Mouse (Mus musculus): ENCODE measurements around the gene Stard5.

Gene Stard5

DNA sequence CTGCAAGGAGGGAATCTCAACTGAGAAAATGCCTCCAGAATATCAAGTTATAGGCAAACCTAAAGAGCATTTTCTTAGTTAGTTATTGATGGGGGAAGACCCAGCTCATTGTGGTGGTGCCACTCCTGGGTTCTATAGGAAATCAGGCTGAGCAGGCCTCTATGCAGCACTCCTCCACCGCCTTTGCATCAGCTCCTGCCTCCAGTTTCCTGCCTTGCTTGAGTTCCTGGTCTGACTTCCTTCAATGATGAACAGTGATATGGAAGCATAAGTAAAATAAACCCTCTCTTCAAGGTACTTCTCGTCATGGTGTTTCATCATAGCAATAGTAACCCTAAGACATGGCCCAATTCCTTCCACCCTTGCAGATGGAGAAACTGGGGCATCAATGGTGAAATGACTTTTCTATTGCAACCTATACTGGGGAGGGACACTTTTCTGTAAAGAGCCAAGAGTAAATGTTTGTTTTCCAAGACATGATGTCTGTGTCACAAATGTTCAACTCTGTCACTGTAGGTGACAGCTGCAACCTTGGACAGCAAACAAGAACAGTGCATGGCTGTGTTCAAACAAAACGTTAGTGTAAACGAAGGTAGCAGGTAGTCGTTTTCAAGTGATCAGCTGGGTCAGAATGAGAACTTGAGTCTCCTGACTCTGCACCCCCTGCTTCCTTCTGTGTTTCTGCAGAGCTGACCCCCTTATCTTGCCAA, 36.3 kb downstream of the Stard5 start:
- DNase-seq, result no peak

DNA sequence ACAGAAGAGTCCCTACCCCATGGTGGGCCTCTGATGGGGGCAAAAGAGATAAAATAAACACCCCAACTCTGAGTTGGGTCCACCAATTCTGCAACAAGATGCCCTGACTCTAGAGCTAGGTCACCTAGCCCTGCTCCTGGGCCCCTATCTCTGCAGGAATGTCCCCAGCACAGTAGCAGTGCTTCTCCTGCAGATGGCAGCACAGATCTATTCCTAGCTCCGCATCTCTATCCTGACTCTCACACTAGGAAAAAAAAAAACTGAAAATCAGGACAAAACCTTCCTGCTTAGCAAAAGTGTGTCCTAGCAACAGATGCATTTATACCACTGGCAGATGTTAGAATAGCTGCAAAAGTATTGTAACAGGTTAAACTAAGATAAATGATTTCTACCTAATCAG, 37.0 kb downstream of the Stard5 start:
- DNase-seq, result peak; percentile 73

DNA sequence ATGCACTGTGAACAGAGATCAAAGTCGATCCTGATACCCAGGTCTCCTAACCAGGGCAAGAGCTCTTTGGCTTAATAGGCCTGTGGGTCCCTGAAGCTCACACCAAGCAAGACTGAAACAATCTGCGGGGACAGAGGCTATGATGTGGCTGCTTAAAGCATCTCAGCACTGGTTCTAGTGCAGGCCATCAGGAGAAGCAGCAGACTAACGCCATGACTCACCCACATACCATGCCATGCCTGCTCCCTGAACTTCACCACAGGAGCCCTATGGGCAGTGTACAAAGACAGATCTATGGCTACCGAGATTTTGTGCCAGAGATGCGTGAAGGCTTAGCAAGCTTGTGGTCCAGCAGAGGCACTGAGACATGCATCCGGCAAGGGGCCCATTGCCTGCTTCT, 39.8 kb downstream of the Stard5 start:
- no peak for DNase-seq

DNA sequence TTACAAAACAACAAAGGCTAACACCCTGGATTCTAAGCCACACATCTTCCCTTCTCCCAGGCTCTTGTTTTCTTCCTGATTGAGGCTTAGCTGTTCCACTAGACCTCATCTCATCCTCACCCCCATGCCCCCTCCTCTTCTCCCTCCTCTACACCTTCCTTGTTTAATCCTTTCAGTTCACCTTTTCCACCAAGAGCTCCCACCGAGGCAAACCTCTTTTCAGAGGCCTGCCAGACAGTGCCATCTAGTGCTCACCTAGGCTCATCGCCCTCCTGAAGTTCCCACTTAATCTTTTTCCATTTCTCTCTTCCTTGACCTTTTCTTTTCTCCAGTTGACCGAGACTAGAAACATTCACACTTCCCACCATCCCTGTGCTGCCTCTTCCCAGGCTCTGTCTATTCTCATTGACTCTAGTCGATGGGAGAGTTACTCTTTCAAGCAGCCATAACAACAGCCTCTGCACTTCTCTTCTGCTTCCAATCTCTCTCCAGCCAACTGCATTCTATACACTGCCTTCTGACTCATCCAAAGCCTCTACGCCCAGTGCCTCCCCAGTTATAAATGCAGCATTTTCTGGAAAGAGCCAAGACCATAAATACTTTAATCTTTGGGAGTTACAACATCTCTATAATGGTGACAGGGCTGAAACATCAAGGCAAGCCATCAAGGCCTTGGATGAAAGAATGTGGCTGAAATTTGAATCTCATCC, 43.9 kb downstream of the Stard5 start:
- peak; percentile 60 for DNase-seq

DNA sequence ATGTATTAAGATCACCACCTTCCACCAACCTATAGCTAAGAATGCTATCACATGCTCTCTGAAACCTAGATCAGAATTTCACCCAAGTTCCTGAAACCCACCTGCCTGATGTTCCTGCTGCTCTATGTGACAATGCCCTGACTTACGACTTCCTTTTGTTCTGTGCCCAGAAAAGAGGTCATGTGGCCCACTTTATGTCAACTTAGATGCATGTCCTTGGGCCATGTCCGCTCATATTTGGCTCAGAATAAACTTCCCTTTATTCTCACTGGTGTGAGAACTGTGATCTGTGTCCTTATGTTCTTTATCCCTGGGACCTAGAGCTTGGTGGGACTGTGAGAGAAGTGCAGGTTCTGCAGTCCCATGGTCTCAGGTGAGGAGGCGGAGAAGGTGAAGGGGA, 45.5 kb downstream of the Stard5 start:
- no peak for DNase-seq

DNA sequence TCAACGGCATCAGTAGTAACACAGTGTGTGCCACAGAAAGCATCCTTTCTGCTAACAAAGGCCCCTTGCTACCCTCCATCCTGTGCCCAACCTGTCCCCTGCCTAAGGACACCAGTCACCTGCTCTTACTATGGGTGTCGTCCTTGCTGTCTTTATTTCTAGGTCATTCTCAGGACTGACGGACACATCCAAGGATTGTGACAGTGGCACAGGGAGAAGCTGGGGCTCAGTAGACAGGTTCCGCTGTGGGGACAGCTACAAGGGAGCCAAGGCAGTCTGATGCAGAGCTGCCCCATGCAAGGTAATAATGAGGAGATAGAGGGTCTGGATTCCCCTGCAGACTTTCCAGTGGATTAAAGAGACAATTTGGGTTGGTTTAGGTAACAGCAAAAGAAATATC, 46.7 kb downstream of the Stard5 start:
- DNase-seq, result no peak

DNA sequence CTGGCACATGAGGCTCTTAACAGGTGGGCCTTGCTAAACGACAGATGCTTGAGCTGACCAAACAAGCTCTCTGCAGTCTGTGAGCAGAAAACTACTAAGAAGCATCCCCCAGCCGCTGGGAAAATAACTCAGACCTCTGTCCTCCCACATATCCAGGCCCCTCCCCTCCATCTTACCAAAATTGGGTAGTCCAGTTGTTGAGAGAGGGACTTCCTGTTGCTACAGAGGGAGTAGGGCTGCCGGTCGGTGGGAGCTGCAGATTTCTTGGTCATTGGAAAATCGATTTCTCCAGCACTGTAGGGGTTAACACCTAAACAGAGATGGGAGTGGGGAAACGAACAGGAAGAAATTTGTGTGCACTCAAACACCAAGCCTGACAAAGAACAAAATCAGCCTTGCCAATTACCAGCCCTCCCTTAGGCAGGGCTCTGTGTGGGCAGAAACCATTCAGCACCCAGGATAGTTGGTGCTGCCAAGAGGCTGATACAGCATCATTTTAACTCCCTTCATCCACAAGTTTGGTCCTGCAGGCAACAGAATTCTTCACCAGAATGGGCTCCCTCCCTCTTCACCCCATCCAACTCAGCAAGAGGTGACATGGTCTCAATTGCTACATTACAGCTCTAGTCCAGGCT, 51.0 kb downstream of the Stard5 start:
- DNase-seq, result peak; percentile 10

DNA sequence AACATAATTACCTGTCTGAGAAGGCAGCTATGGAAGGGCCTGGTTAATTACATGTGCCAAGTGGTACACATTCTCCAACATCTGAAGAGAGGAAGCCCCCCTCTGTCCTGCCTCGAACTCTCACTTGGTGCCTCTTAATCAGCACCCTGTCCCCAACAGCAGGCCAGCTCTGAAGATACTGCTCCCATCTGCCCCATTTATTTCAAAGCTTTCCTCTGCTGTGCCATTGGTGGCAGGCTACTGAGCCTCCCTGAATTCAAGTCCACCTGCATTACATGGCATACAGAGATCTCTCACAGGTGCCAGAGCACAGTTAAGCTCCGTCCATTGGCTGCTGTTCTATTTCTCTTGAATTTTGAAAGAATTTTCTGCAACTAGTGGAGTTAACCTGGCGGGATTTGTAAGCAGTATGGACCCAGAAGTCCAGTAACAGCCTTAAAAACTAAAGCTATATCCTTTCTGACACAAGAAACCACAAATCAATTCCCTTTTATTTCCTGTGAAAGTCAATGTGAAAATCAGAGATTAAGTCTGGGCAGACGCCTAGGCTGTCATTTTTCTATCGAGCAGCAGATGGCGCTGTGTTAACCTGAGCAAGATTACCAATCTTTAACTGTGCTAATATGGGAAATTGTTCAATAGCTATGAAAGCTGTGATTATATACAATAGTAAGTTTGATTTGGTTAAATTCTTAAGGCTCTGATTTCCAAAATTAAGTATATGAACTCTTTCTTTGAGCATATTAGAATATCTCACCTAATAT, 63.9 kb downstream of the Stard5 start:
- peak; percentile 61 for DNase-seq

DNA sequence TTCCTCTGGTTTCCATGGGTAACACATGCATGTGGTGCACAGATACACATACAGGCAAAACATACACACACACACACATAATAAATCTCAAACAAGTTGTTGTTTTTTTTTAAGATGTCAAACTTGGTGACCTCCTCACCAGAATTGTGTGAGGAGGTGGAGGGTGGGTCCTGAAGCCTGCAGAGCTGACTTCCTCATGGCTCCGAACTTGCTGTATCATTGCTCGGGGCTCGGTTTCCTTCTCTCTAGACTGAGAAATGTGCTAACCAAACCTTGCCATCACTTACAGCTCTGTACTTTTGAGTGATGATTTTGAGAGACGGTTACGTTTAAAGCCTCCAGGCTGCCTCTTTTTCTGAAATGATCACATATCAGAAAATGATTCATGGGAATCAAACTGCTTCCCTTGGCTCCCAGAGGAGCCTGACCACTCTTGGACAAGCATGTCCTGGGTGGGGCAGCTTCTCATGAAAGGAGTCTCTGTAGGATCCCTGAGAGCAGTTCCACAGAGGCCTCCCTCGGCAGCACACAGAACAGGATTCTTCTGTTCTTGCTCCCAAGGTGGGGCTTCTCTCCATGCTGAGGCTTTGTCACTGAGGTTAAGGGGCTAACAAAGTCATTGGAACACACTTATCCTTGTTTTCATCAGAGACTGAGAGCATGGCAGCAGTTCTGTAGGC, 67.4 kb downstream of the Stard5 start:
- DNase-seq, result no peak

Measured in embryo, embryonic 11 days (tissue).